Mouse (Mus musculus) heart, postnatal 0 days (tissue): ENCODE data around the gene Gpr153.

Experiments
- CTCF ChIP-seq: IDR thresholded peaks from 2 replicates; pipeline ENCODE4 v1.5.1; 2016; ENCODE audit warnings: antibody characterized with exemption, control low read depth, low read depth
- EP300 ChIP-seq: IDR thresholded peaks from 2 replicates; pipeline ENCODE4 v1.6.1; 2016; ENCODE audit warnings: antibody characterized with exemption, low read depth

DNA sequence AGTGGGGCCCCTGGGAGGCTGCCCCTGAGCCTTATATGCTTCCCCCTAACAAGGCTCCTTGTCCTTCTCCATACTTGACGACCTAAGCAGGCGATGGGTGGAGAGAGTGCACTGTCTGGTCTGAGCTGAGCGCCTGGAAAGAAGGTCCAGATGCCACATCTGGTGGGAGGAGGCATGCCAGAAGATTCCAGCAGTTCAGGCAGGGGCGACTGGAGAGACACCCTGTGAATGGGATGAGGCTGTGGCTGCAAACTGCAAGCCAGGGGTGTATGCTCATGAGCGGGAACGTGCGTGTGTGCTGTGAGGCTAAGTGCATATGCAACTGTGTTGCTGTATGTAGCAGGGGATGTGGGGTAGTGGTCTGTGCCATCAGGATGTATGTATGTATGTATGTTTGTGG, 2.0 kb upstream of the Gpr153 start:
- TF ChIP-seq CTCF (no peak), EP300 (no peak)
